Mouse (Mus musculus) layer of hippocampus, postnatal 10 days (tissue): ENCODE results near the gene Zdhhc22. TPM values are rescaled to one million over a fixed set of nuclear protein-coding genes. Genes with fewer than 3 reads are reported as not detected.
A peak's percentile ranks its signal among the peaks of the same experiment; 100 is the strongest.

Experiments used
- DNase-seq, 2 experiments: peaks; one replicate each; pipeline ENCODE4 v3.0.0; 2021; ENCODE audit warnings: low spot score in 2 of 2
- long read RNA-seq: library from polyadenylated mRNA; stranded (forward); transcript quantifications from one replicate; pipeline ENCODE4 v2.0.0, GENCODE M21; 2023
- total RNA-seq, 2 experiments: library from RNA; stranded (reverse); gene quantifications; 2 replicates each; pipeline ENCODE4 v1.2.3; 2021

The Zdhhc22 gene
- 10 to 100 TPM; 14.0 to 16.8 TPM for total RNA-seq
- long read RNA-seq, partial matches to known transcripts = 1 of 7 reads
- long read RNA-seq, other reads (novel, unspliced or antisense) = 4 of 7 reads

GRCm38 (mm10) chr12:86989890-86990754 is at the start of gene Zdhhc22:
TSS of gene Zdhhc22 (minus strand) at chr12:86990430.
- peak; percentile 55 to 67 for DNase-seq

- DNase-seq = no peak
These were observed 46.4 kb upstream of the Zdhhc22 start for GRCm38 (mm10) chr12:87036631-87037030.

- DNase-seq = no peak
These were observed 41.0 kb upstream of the Zdhhc22 start for GRCm38 (mm10) chr12:87031163-87031763.

- no peak for DNase-seq
These were observed 39.2 kb upstream of the Zdhhc22 start for GRCm38 (mm10) chr12:87029251-87029976.

- DNase-seq = no peak
These were observed 37.8 kb upstream of the Zdhhc22 start for GRCm38 (mm10) chr12:87028068-87028467.

GRCm38 (mm10) chr12:87027391-87027790 is 37.2 kb upstream of the Zdhhc22 start:
- DNase-seq = no peak

- no peak for DNase-seq
These were observed 36.6 kb upstream of the Zdhhc22 start for GRCm38 (mm10) chr12:87026871-87027240.

GRCm38 (mm10) chr12:87026109-87026870 is 36.1 kb upstream of the Zdhhc22 start:
- DNase-seq = peak; percentile 53 to 61

GRCm38 (mm10) chr12:87023456-87023855 is 33.2 kb upstream of the Zdhhc22 start:
- no peak for DNase-seq

GRCm38 (mm10) chr12:87022006-87022405 is 31.8 kb upstream of the Zdhhc22 start:
- DNase-seq = no peak

- no peak for DNase-seq
These were observed 30.8 kb upstream of the Zdhhc22 start, which contains the start of gene Tmem63c for GRCm38 (mm10) chr12:87021040-87021439. TSS of gene Tmem63c (plus strand) at chr12:87021340.

- DNase-seq = no peak
These were observed 28.5 kb upstream of the Zdhhc22 start for GRCm38 (mm10) chr12:87018756-87019155.

GRCm38 (mm10) chr12:87017041-87017440 is 26.8 kb upstream of the Zdhhc22 start:
- DNase-seq = peak in 1 of 2 experiments; percentile 25

- peak in 1 of 2 experiments; percentile 11 for DNase-seq
These were observed 14.4 kb upstream of the Zdhhc22 start for GRCm38 (mm10) chr12:87004596-87004995.

GRCm38 (mm10) chr12:87003606-87004005 is 13.4 kb upstream of the Zdhhc22 start:
- DNase-seq = no peak

GRCm38 (mm10) chr12:87002815-87003214 is 12.6 kb upstream of the Zdhhc22 start:
- peak in 1 of 2 experiments; percentile 8 for DNase-seq

- DNase-seq = peak in 1 of 2 experiments; percentile 20
These were observed 12.0 kb upstream of the Zdhhc22 start for GRCm38 (mm10) chr12:87002209-87002608.

- DNase-seq = peak in 1 of 2 experiments; percentile 28
These were observed 10.6 kb upstream of the Zdhhc22 start for GRCm38 (mm10) chr12:87000840-87001176.

- peak in 1 of 2 experiments; percentile 17 for DNase-seq
These were observed 10.1 kb upstream of the Zdhhc22 start for GRCm38 (mm10) chr12:87000151-87000839.

- peak in 1 of 2 experiments; percentile 13 for DNase-seq
These were observed 9.1 kb upstream of the Zdhhc22 start for GRCm38 (mm10) chr12:86999283-86999820.
